Mouse (Mus musculus): ENCODE data around the gene Tshz2. TPM values are rescaled to one million over a fixed set of nuclear protein-coding genes. Genes with fewer than 3 reads are reported as not detected.

Gene Tshz2
- polyA plus RNA-seq, 1 experiment from 2014 or later, result 3.4 TPM

GRCm38 (mm10) chr2:169589697-169590096 is 43.1 kb upstream of the Tshz2 start:
- no peak for ATAC-seq

GRCm38 (mm10) chr2:169590412-169590811 is 42.4 kb upstream of the Tshz2 start:
- Histone ChIP-seq H3K9me3 (ENCODE audit: low read length) (no peaks in the 10 kb centered on the region), H3K4me3 (ENCODE audit: low read depth, low read length) (no peak overlapping the region), H3K9ac (replicated peaks; ENCODE audit: low read depth) (no peak overlapping the region), H3K4me2 (replicated peaks; ENCODE audit: low read depth, low read length) (no peak overlapping the region), H3K27ac (ENCODE audit: low read length) (no peak overlapping the region), H3K36me3 (ENCODE audit: insufficient read depth, low read length) (no peaks in the 10 kb centered on the region), H3K4me1 (ENCODE audit: insufficient read depth, low read depth, low read length) (no peaks in the 10 kb centered on the region; the same call in 1 of the 2 replicates), H3K27me3 (replicated peaks; ENCODE audit: insufficient read depth, low read length) (no peaks in the 10 kb centered on the region)
- DNase-seq (ENCODE audit: low spot score) (no peak), ATAC-seq (no peak)
- no peak for TF ChIP-seq CTCF (IDR thresholded peaks at IDR 0.05)
- no peak for TF ChIP-seq EP300 (IDR thresholded peaks at IDR 0.05)
- 73% methylated on average over 8 of the region's 8 CpGs for WGBS

More at GRCm38 (mm10) chr2:169589697-169590096, 43.1 kb upstream of the Tshz2 start:
- Histone ChIP-seq H3K9ac (replicated peaks; ENCODE audit: low read depth) (no peak overlapping the region), H3K27me3 (replicated peaks; ENCODE audit: insufficient read depth, low read length) (no peaks in the 10 kb centered on the region), H3K27ac (ENCODE audit: low read length) (no peak overlapping the region), H3K4me3 (ENCODE audit: low read depth, low read length) (no peak overlapping the region), H3K36me3 (ENCODE audit: insufficient read depth, low read length) (no peaks in the 10 kb centered on the region), H3K4me1 (ENCODE audit: insufficient read depth, low read depth, low read length) (no peaks in the 10 kb centered on the region; the same call in 1 of the 2 replicates), H3K9me3 (ENCODE audit: low read length) (no peaks in the 10 kb centered on the region), H3K4me2 (replicated peaks; ENCODE audit: low read depth, low read length) (no peak overlapping the region)
- 76% methylated on average over 10 of the region's 10 CpGs for WGBS
- DNase-seq (ENCODE audit: low spot score), result no peak
- no peak for TF ChIP-seq CTCF (IDR thresholded peaks at IDR 0.05)
- no peak for TF ChIP-seq EP300 (IDR thresholded peaks at IDR 0.05)

DNA sequence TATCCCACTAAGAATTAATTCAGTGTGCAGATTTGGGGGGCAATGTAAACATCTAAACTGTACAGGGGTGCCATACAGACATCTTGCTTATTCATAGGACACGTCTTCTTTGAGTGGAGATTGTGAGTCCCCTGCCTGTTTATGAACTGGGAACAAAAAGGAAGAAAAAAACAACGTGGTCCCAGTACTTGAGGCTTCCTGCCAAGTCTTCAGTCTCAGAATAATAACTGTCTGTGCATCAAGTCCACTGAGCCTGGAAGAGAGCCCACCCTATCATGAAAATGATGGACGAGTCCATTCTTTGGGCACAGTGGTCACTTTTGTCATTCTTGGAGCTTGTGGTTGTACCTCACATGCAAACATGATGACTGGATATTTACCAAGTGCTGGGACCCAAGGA is 39.1 kb upstream of the Tshz2 start:
- ATAC-seq, result no peak
- H3K36me3 ChIP-seq (ENCODE audit: insufficient read depth, low read length), result no peaks in the 10 kb centered on the region
- H3K4me3 ChIP-seq (ENCODE audit: low read depth, low read length), result no peak overlapping the region

GRCm38 (mm10) chr2:169597357-169597756 is 35.5 kb upstream of the Tshz2 start:
- H3K27me3 ChIP-seq (replicated peaks; ENCODE audit: insufficient read depth, low read length), result no peaks in the 10 kb centered on the region
- no peak for DNase-seq (ENCODE audit: low spot score)
- H3K4me2 ChIP-seq (replicated peaks; ENCODE audit: low read depth, low read length), result no peak overlapping the region
- no peaks in the 10 kb centered on the region for H3K36me3 ChIP-seq (ENCODE audit: insufficient read depth, low read length)
- no peak overlapping the region for H3K27ac ChIP-seq (ENCODE audit: low read length)
- H3K4me1 ChIP-seq (ENCODE audit: insufficient read depth, low read depth, low read length), result no peaks in the 10 kb centered on the region; the same call in 1 of the 2 replicates
- no peak for TF ChIP-seq CTCF (IDR thresholded peaks at IDR 0.05)
- no peak for TF ChIP-seq EP300 (IDR thresholded peaks at IDR 0.05)
- WGBS, result 90% methylated on average over 6 of the region's 6 CpGs
- no peak overlapping the region for H3K9ac ChIP-seq (replicated peaks; ENCODE audit: low read depth)
- no peak for ATAC-seq
- no peaks in the 10 kb centered on the region for H3K9me3 ChIP-seq (ENCODE audit: low read length)
- no peak overlapping the region for H3K4me3 ChIP-seq (ENCODE audit: low read depth, low read length)

More for the DNA sequence above, 39.1 kb upstream of the Tshz2 start:
- no peak overlapping the region for H3K4me2 ChIP-seq (replicated peaks; ENCODE audit: low read depth, low read length)
- DNase-seq (ENCODE audit: low spot score), result peak; percentile 21
- no peaks in the 10 kb centered on the region for H3K9me3 ChIP-seq (ENCODE audit: low read length)
- H3K27ac ChIP-seq (ENCODE audit: low read length), result no peak overlapping the region
- H3K27me3 ChIP-seq (replicated peaks; ENCODE audit: insufficient read depth, low read length), result no peaks in the 10 kb centered on the region
- no peak overlapping the region for H3K9ac ChIP-seq (replicated peaks; ENCODE audit: low read depth)
- 33% methylated on average over 3 of the region's 3 CpGs for WGBS
- no peak for TF ChIP-seq CTCF (IDR thresholded peaks at IDR 0.05)
- TF ChIP-seq EP300 (IDR thresholded peaks at IDR 0.05), result no peak
- H3K4me1 ChIP-seq (ENCODE audit: insufficient read depth, low read depth, low read length), result no peaks in the 10 kb centered on the region; the same call in 1 of the 2 replicates

DNA sequence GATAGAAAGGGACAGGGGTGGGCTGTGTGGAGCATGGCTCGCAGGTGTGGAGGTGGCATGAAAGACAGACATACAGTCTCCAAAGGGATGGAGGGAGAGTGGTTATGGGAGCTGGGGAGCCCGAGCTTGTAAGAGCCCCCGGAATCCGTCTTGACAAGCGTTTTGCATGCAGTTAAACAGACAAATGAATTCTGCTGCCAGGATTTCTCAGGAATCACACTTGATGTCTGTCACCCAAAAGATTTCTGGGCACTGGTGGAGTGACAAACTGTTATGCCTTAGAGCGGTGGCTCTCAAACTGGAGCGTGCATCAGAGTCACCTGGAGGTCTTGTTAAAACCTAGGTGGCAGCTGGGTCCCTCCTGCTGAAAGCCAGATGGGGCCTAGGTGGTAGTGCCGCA is 34.8 kb upstream of the Tshz2 start:
- Histone ChIP-seq H3K4me1 (ENCODE audit: insufficient read depth, low read depth, low read length) (no peaks in the 10 kb centered on the region; the same call in 1 of the 2 replicates), H3K4me3 (ENCODE audit: low read depth, low read length) (no peak overlapping the region), H3K4me2 (replicated peaks; ENCODE audit: low read depth, low read length) (no peak overlapping the region), H3K27me3 (replicated peaks; ENCODE audit: insufficient read depth, low read length) (no peaks in the 10 kb centered on the region), H3K9me3 (ENCODE audit: low read length) (no peaks in the 10 kb centered on the region), H3K36me3 (ENCODE audit: insufficient read depth, low read length) (no peaks in the 10 kb centered on the region), H3K27ac (ENCODE audit: low read length) (no peak overlapping the region), H3K9ac (replicated peaks; ENCODE audit: low read depth) (no peak overlapping the region)
- TF ChIP-seq CTCF (IDR thresholded peaks at IDR 0.05), result no peak
- no peak for TF ChIP-seq EP300 (IDR thresholded peaks at IDR 0.05)
- no peak for DNase-seq (ENCODE audit: low spot score)
- WGBS, result 90% methylated on average over 8 of the region's 8 CpGs
- ATAC-seq, result no peak

GRCm38 (mm10) chr2:169599591-169599990 is 33.2 kb upstream of the Tshz2 start:
- H3K9ac ChIP-seq (replicated peaks; ENCODE audit: low read depth), result no peak overlapping the region
- no peak for TF ChIP-seq EP300 (IDR thresholded peaks at IDR 0.05)
- no peak for TF ChIP-seq CTCF (IDR thresholded peaks at IDR 0.05)
- H3K4me3 ChIP-seq (ENCODE audit: low read depth, low read length), result no peak overlapping the region
- no peaks in the 10 kb centered on the region for H3K9me3 ChIP-seq (ENCODE audit: low read length)
- no peaks in the 10 kb centered on the region for H3K27me3 ChIP-seq (replicated peaks; ENCODE audit: insufficient read depth, low read length)
- 66% methylated on average over 4 of the region's 4 CpGs for WGBS
- H3K36me3 ChIP-seq (ENCODE audit: insufficient read depth, low read length), result no peaks in the 10 kb centered on the region
- H3K27ac ChIP-seq (ENCODE audit: low read length), result no peak overlapping the region
- no peak overlapping the region for H3K4me2 ChIP-seq (replicated peaks; ENCODE audit: low read depth, low read length)
- no peaks in the 10 kb centered on the region for H3K4me1 ChIP-seq (ENCODE audit: insufficient read depth, low read depth, low read length)
- ATAC-seq (no peak), DNase-seq (ENCODE audit: low spot score) (no peak)

DNA sequence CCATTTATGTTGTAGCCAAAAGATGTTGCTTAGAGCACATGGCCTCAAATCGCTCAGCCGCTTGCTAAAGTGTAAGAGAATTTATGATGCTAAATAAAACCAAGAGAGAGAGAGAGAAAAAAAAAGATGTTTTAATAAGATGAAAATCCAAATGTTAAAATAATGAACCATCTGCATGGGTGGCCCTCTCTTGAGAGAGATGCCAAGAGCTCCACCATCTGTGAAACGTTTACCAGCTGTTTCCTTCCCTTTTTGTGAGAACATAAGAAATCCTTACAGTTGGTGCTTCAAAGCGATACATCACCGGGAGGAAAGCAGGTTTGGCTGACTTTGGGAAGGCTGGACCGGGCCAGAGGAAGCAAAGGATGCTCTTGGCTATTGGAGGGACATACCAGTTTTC is 32.6 kb upstream of the Tshz2 start:
- Histone ChIP-seq H3K27me3 (replicated peaks; ENCODE audit: insufficient read depth, low read length) (no peaks in the 10 kb centered on the region), H3K4me2 (replicated peaks; ENCODE audit: low read depth, low read length) (no peak overlapping the region), H3K4me1 (ENCODE audit: insufficient read depth, low read depth, low read length) (no peaks in the 10 kb centered on the region), H3K27ac (ENCODE audit: low read length) (no peak overlapping the region), H3K36me3 (ENCODE audit: insufficient read depth, low read length) (no peaks in the 10 kb centered on the region), H3K9me3 (ENCODE audit: low read length) (no peaks in the 10 kb centered on the region), H3K9ac (replicated peaks; ENCODE audit: low read depth) (no peak overlapping the region), H3K4me3 (ENCODE audit: low read depth, low read length) (no peak overlapping the region)
- 51% methylated on average over 6 of the region's 6 CpGs for WGBS
- ATAC-seq (no peak), DNase-seq (ENCODE audit: low spot score) (no peak)
- TF ChIP-seq CTCF (IDR thresholded peaks at IDR 0.05) (no peak), EP300 (IDR thresholded peaks at IDR 0.05) (no peak)

All from lung, postnatal 0 days (tissue).